Mouse (Mus musculus) midbrain, embryonic 16.5 days (tissue): Measurements from ENCODE around the gene Ldb2. TPM values are rescaled to one million over a fixed set of nuclear protein-coding genes. Genes with fewer than 3 reads are reported as not detected.
A peak's percentile ranks its signal among the peaks of the same experiment; 100 is the strongest.

Experiments used
- ATAC-seq: fragments of 200-750 bp; cut with Nextera tagmentation; 2 replicates; pipeline ENCODE4 v1.8.0; 2017; ENCODE audit warnings: moderate TSS enrichment
- H3K27ac ChIP-seq: fragments of 300-500 bp; sonication (generic); 2 replicates; pipeline ENCODE4 v1.5.1; 2014; ENCODE audit warnings: mild to moderate bottlenecking, low read length, mixed read lengths
- H3K27me3 ChIP-seq: fragments of 300-500 bp; sonication (generic); 2 replicates; pipeline ENCODE4 v1.6.1; 2014; ENCODE audit warnings: low read depth, low read length, mixed read lengths; ENCODE audit not compliant: control insufficient read depth, insufficient read depth
- H3K36me3 ChIP-seq: fragments of 300-500 bp; sonication (generic); 2 replicates; pipeline ENCODE4 v1.6.1; 2014; ENCODE audit warnings: mild to moderate bottlenecking, low read length, moderate library complexity, mixed read lengths; ENCODE audit not compliant: control insufficient read depth, insufficient read depth
- H3K4me1 ChIP-seq: fragments of 300-500 bp; sonication (generic); 2 replicates; pipeline ENCODE4 v1.6.1; 2014; ENCODE audit warnings: mild to moderate bottlenecking, low read length, mixed read lengths; ENCODE audit not compliant: control insufficient read depth, insufficient read depth
- H3K4me2 ChIP-seq: fragments of 300-500 bp; sonication (generic); 2 replicates; pipeline ENCODE4 v1.6.1; 2014; ENCODE audit warnings: mild to moderate bottlenecking, low read length, mixed read lengths
- H3K4me3 ChIP-seq: fragments of 300-500 bp; sonication (generic); 2 replicates; pipeline ENCODE4 v1.5.1; 2014; ENCODE audit warnings: low read depth, mild to moderate bottlenecking, low read length, moderate library complexity, mixed read lengths
- H3K9ac ChIP-seq: fragments of 300-500 bp; sonication (generic); 2 replicates; pipeline ENCODE4 v1.6.1; 2014; ENCODE audit warnings: low read depth, low read length, mixed read lengths
- H3K9me3 ChIP-seq: fragments of 300-500 bp; sonication (generic); replicated peaks from 2 replicates; pipeline ENCODE4 v1.6.1; 2014; ENCODE audit warnings: mild to moderate bottlenecking, low read length, mixed read lengths; ENCODE audit not compliant: control insufficient read depth, poor library complexity, severe bottlenecking
- WGBS: fragments of 180-500 bp; shearing (Covaris S2); extraction: QIAGEN DNeasy Blood & Tissue Kit; methylation state at CpG from one replicate; pipeline ENCODE4 v1.1.7; 2014; 5-methylcytosine and 5-hydroxymethylcytosine counted together
- polyA plus RNA-seq: library from polyadenylated mRNA; unstranded; fragments of >200 nt; fragmentation: Nextera tagmentation; extraction: Ambion mirVana; gene quantifications from 2 replicates; pipeline ENCODE4 v1.2.1, GENCODE M21; 2015

The Ldb2 gene
- polyA plus RNA-seq, 1 experiment from 2014 or later, result 89.2 TPM

GRCm38 (mm10) chr5:44643079-44643478, 156.4 kb downstream of the Ldb2 start:
- H3K27me3 ChIP-seq, result no peaks in the 10 kb centered on the region
- no peak overlapping the region for H3K4me2 ChIP-seq
- no peaks in the 10 kb centered on the region for H3K36me3 ChIP-seq
- H3K4me1 ChIP-seq, result peaks cover 10% of the 10 kb centered on the region
- H3K27ac ChIP-seq, result no peak overlapping the region
- H3K9me3 ChIP-seq, result no peaks in the 10 kb centered on the region
- WGBS, result 39% methylated on average over 3 of the region's 3 CpGs
- ATAC-seq, result no peak
- H3K9ac ChIP-seq, result no peak overlapping the region
- H3K4me3 ChIP-seq, result no peak overlapping the region

GRCm38 (mm10) chr5:44641060-44641459, 158.4 kb downstream of the Ldb2 start:
- 80% methylated on average over 4 of the region's 4 CpGs for WGBS
- peaks cover under 1% of the 10 kb centered on the region; the same call in 1 of the 2 replicates for H3K4me1 ChIP-seq
- ATAC-seq, result no peak
- no peak overlapping the region for H3K4me3 ChIP-seq
- H3K27me3 ChIP-seq, result no peaks in the 10 kb centered on the region
- no peak overlapping the region for H3K9ac ChIP-seq
- H3K9me3 ChIP-seq, result no peaks in the 10 kb centered on the region
- no peak overlapping the region for H3K4me2 ChIP-seq
- H3K36me3 ChIP-seq, result no peaks in the 10 kb centered on the region
- no peak overlapping the region for H3K27ac ChIP-seq

DNA sequence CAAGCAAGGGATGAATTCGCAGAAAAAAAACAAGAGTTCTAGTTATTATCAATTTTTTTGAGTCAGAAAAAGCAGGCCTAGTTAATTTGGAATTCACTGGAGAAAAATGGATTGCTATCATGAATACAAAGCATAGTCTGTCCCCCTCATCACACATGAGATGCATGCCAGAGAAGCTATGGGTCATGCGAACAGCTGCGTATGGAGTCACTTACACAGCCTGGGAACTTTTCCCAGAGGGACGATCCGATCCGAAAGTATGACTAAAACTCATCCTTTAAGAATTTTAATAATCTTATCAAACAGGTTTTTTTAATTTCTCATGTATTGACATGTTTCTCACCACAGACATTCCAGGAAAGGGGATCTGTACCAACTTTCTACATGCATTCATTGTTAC, 163.9 kb downstream of the Ldb2 start:
- WGBS, result 90% methylated on average over 6 of the region's 6 CpGs

DNA sequence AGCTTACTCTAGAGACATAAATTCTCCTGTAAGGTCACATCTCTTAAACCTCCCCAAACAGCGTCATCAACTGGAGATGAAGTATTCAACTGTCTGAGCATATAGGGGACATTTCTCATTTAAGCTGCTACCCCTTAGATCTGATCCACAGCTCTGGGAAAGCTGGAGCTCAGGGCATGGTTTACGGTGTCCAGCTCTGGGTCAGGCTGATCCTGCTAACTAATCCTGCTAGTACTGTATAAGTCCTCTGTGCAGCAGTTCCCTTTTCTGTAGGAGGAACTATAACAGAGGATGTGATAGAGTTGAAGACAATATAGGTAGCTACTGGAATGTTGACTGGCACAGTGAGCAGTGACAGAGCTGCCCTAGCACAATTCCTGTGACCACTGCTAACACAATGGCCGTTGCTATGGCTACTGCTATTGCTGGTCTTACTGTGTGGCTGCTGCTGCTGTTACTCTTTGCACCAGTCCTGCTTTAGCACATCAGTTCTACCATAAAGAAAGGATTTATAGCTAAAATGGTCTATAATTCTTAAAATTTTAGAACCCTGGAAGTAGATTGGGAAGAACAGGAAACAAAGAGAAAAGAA, 170.3 kb downstream of the Ldb2 start:
- ATAC-seq, result peak; percentile 93
- 44% methylated on average over 3 of the region's 3 CpGs for WGBS
- Histone ChIP-seq H3K27me3 (no peaks in the 10 kb centered on the region), H3K4me3 (no peak overlapping the region), H3K4me2 (no peak overlapping the region), H3K9me3 (no peaks in the 10 kb centered on the region), H3K9ac (no peak overlapping the region), H3K27ac (peak overlapping the region; percentile 54; the same call in 1 of the 2 replicates), H3K4me1 (peaks cover 12% of the 10 kb centered on the region), H3K36me3 (no peaks in the 10 kb centered on the region)

More for the DNA sequence above, 163.9 kb downstream of the Ldb2 start:
- Histone ChIP-seq H3K4me1 (no peaks in the 10 kb centered on the region; the same call in 1 of the 2 replicates), H3K4me2 (no peak overlapping the region), H3K9me3 (no peaks in the 10 kb centered on the region), H3K27me3 (no peaks in the 10 kb centered on the region), H3K36me3 (no peaks in the 10 kb centered on the region), H3K9ac (no peak overlapping the region), H3K27ac (no peak overlapping the region), H3K4me3 (no peak overlapping the region)
- ATAC-seq, result no peak

- no peak overlapping the region for H3K4me2 ChIP-seq
- no peaks in the 10 kb centered on the region for H3K36me3 ChIP-seq
- ATAC-seq, result no peak
- no peak overlapping the region for H3K27ac ChIP-seq
- no peak overlapping the region for H3K9ac ChIP-seq
- H3K4me1 ChIP-seq, result peaks cover 12% of the 10 kb centered on the region
- 47% methylated on average over 5 of the region's 5 CpGs for WGBS
- no peaks in the 10 kb centered on the region for H3K27me3 ChIP-seq
- no peak overlapping the region for H3K4me3 ChIP-seq
- H3K9me3 ChIP-seq, result no peaks in the 10 kb centered on the region
These were observed 172.0 kb downstream of the Ldb2 start for GRCm38 (mm10) chr5:44627487-44627886.

DNA sequence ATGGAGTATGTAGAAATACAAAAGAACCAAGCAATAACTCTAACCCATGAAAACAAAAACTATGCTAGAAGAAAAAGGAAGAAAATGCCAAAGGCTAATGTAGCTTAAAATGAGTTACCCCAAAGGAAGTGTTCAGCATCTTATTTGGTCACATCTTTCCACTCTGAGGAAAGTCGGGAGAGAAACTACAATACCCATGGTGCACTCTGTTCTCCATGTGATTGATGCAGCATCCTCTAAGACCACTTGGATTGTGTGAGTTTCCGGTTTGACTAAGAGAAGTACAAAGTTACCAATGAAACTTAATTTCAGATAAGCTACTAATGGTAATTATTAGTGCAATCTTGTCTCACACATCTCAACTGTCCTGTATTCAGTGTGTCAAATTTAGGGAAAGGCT, 172.6 kb downstream of the Ldb2 start:
- Histone ChIP-seq H3K9ac (no peak overlapping the region), H3K4me2 (no peak overlapping the region), H3K4me1 (peaks cover 12% of the 10 kb centered on the region), H3K27ac (no peak overlapping the region), H3K36me3 (no peaks in the 10 kb centered on the region), H3K9me3 (no peaks in the 10 kb centered on the region), H3K27me3 (no peaks in the 10 kb centered on the region), H3K4me3 (no peak overlapping the region)
- no peak for ATAC-seq
- WGBS, result 89% methylated on average over 2 of the region's 2 CpGs

- H3K27me3 ChIP-seq, result no peaks in the 10 kb centered on the region
- H3K4me2 ChIP-seq, result no peak overlapping the region
- 68% methylated on average over 2 of the region's 2 CpGs for WGBS
- no peak overlapping the region for H3K27ac ChIP-seq
- H3K9ac ChIP-seq, result no peak overlapping the region
- no peaks in the 10 kb centered on the region for H3K9me3 ChIP-seq
- no peaks in the 10 kb centered on the region for H3K36me3 ChIP-seq
- ATAC-seq, result no peak
- H3K4me3 ChIP-seq, result no peak overlapping the region
- H3K4me1 ChIP-seq, result peaks cover 12% of the 10 kb centered on the region
These were observed 173.4 kb downstream of the Ldb2 start for GRCm38 (mm10) chr5:44626114-44626513.

GRCm38 (mm10) chr5:44615677-44616076, 183.8 kb downstream of the Ldb2 start:
- Histone ChIP-seq H3K4me3 (no peak overlapping the region), H3K9ac (no peak overlapping the region), H3K4me1 (0 out of 2 replicates have a peak, but pooled peaks cover 2% of the 10 kb centered on the region), H3K36me3 (no peaks in the 10 kb centered on the region), H3K27me3 (no peaks in the 10 kb centered on the region), H3K9me3 (no peaks in the 10 kb centered on the region; the same call in 1 of the 2 replicates), H3K27ac (no peak overlapping the region), H3K4me2 (no peak overlapping the region)
- ATAC-seq, result no peak
- 78% methylated on average over 7 of the region's 7 CpGs for WGBS

DNA sequence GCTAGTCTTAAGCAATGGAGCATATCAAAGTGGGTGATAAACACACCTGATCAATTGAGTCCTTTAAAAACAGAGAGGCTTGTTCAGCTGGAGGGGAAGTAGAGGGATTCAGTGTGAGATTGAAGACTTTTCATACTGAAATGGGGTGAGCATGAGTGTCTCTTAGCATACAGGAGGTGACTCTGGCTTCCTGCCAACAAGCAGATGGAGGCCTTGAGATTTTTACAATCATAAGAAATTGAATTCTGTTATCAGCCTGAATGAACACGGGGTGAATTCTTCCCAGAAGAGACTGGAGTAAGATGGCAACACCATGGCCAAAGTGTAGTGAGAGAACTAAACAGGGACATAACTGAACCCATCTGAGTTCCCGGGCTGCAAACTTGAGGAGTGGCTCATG, 190.6 kb downstream of the Ldb2 start:
- 59% methylated on average over 2 of the region's 2 CpGs for WGBS
- no peaks in the 10 kb centered on the region; the same call in 1 of the 2 replicates for H3K9me3 ChIP-seq
- H3K4me2 ChIP-seq, result no peak overlapping the region
- H3K4me3 ChIP-seq, result no peak overlapping the region
- H3K27ac ChIP-seq, result no peak overlapping the region
- H3K27me3 ChIP-seq, result no peaks in the 10 kb centered on the region
- H3K4me1 ChIP-seq, result 0 out of 2 replicates have a peak, but pooled peaks cover 3% of the 10 kb centered on the region
- no peak for ATAC-seq
- H3K36me3 ChIP-seq, result no peaks in the 10 kb centered on the region
- H3K9ac ChIP-seq, result no peak overlapping the region
